Mouse (Mus musculus) midbrain, embryonic 13.5 days (tissue): Measurements from ENCODE around the gene Ap5s1. TPM values are rescaled to one million over a fixed set of nuclear protein-coding genes. Genes with fewer than 3 reads are reported as not detected.

Source experiments
- ATAC-seq: fragments of 200-750 bp; cut with Nextera tagmentation; 2 replicates; pipeline ENCODE4 v1.8.0; 2017; ENCODE audit warnings: mild to moderate bottlenecking, moderate TSS enrichment, moderate library complexity
- H3K27ac ChIP-seq: fragments of 300-500 bp; sonication (generic); 2 replicates; pipeline ENCODE4 v1.5.1; 2015; ENCODE audit warnings: inconsistent platforms, mild to moderate bottlenecking, moderate library complexity
- H3K27me3 ChIP-seq: fragments of 300-500 bp; sonication (generic); 2 replicates; pipeline ENCODE4 v1.6.1; 2015; ENCODE audit warnings: mild to moderate bottlenecking, inconsistent platforms
- H3K36me3 ChIP-seq: fragments of 300-500 bp; sonication (generic); 2 replicates; pipeline ENCODE4 v1.6.1; 2015; ENCODE audit warnings: mild to moderate bottlenecking, inconsistent platforms
- H3K4me1 ChIP-seq: fragments of 300-500 bp; sonication (generic); replicated peaks from 2 replicates; pipeline ENCODE4 v1.6.1; 2015; ENCODE audit warnings: inconsistent platforms
- H3K4me2 ChIP-seq: fragments of 300-500 bp; sonication (generic); replicated peaks from 2 replicates; pipeline ENCODE4 v1.6.1; 2015; ENCODE audit warnings: moderate library complexity, mild to moderate bottlenecking, inconsistent platforms
- H3K4me3 ChIP-seq: fragments of 300-500 bp; sonication (generic); replicated peaks from 2 replicates; pipeline ENCODE4 v1.5.1; 2015; ENCODE audit warnings: mild to moderate bottlenecking, inconsistent platforms
- H3K9ac ChIP-seq: fragments of 300-500 bp; sonication (generic); replicated peaks from 2 replicates; pipeline ENCODE4 v1.6.1; 2015; ENCODE audit warnings: mild to moderate bottlenecking, inconsistent platforms
- H3K9me3 ChIP-seq: fragments of 300-500 bp; sonication (generic); 2 replicates; pipeline ENCODE4 v1.6.1; 2016; ENCODE audit warnings: mild to moderate bottlenecking, inconsistent platforms
- WGBS: fragments of 180-500 bp; shearing (Covaris S2); methylation state at CpG from one replicate; pipeline ENCODE4 v1.1.7; 2015; 5-methylcytosine and 5-hydroxymethylcytosine counted together
- polyA plus RNA-seq: library from polyadenylated mRNA; unstranded; fragments of >200 nt; fragmentation: Nextera tagmentation; extraction: Ambion mirVana; gene quantifications from 2 replicates; pipeline ENCODE4 v1.2.1, GENCODE M21; 2015

The Ap5s1 gene
- polyA plus RNA-seq, 1 experiment from 2014 or later: 33.4 TPM

- Histone ChIP-seq H3K4me2 (peak overlapping the region; percentile 35), H3K27ac (peak overlapping the region; percentile 78), H3K9me3 (no peaks in the 10 kb centered on the region), H3K27me3 (peaks cover 3% of the 10 kb centered on the region; the same call in 1 of the 2 replicates), H3K9ac (peak overlapping the region; percentile 17; the same call in 1 of the 2 replicates), H3K4me3 (no peak overlapping the region), H3K36me3 (peaks cover 23% of the 10 kb centered on the region), H3K4me1 (peaks cover 52% of the 10 kb centered on the region)
- no peak for ATAC-seq
- 43% methylated on average over 5 of the region's 5 CpGs for WGBS
These were observed 17.2 kb upstream of the Ap5s1 start for GRCm38 (mm10) chr2:131189521-131190309.

DNA sequence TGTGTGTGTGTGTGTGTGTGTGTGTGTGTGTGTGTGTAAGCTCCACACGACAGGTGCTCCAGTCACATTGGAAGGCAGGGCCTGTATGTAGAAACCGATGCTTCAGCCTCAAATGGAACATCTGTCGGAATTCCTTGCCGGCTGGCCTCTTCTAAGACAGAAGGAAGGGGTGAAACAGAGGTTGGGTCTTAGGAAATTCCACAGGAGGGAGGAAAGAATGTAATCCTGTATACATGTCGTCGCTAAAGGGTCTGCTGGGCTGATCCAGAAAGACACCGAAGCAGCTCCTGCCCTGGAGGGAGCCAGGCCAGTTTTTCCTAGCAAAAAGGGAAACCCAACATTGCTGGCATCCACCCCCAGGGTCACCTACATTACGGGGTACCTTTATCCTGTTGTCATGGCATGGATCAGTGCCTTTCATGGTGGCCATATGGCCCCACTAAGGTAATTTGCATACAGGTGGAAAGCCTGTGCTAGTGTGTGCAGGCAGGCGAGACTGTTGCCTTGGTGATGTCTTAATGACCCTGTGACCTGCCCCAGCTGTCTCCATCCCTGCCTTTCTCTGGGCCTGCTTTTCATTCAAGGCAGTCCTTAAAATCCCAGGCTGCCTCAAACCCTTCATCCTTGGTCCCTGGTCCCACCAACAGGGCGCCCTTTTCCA lies 16.4 kb upstream of the Ap5s1 start:
- Histone ChIP-seq H3K4me3 (no peak overlapping the region), H3K4me2 (peak overlapping the region; percentile 35; the same call in 1 of the 2 replicates), H3K27ac (peak overlapping the region; percentile 78), H3K9ac (no peak overlapping the region), H3K36me3 (peaks cover 31% of the 10 kb centered on the region), H3K4me1 (peaks cover 52% of the 10 kb centered on the region), H3K9me3 (no peaks in the 10 kb centered on the region), H3K27me3 (peaks cover 3% of the 10 kb centered on the region; the same call in 1 of the 2 replicates)
- ATAC-seq: peak; percentile 61
- WGBS: 5% methylated on average over 10 of the region's 10 CpGs

- Histone ChIP-seq H3K4me3 (no peak overlapping the region), H3K9me3 (no peaks in the 10 kb centered on the region), H3K36me3 (peaks cover 31% of the 10 kb centered on the region), H3K4me2 (no peak overlapping the region), H3K4me1 (peaks cover 52% of the 10 kb centered on the region), H3K9ac (no peak overlapping the region), H3K27ac (peak overlapping the region; percentile 78), H3K27me3 (no peaks in the 10 kb centered on the region)
- ATAC-seq: no peak
- 54% methylated on average over 7 of the region's 7 CpGs for WGBS
These were observed 15.9 kb upstream of the Ap5s1 start for GRCm38 (mm10) chr2:131191005-131191390.

GRCm38 (mm10) chr2:131196606-131197316 lies 10.1 kb upstream of the Ap5s1 start:
- Histone ChIP-seq H3K27ac (no peak overlapping the region), H3K9me3 (no peaks in the 10 kb centered on the region), H3K4me2 (no peak overlapping the region), H3K27me3 (no peaks in the 10 kb centered on the region), H3K4me1 (peaks cover under 1% of the 10 kb centered on the region), H3K36me3 (peaks cover 57% of the 10 kb centered on the region), H3K4me3 (no peak overlapping the region), H3K9ac (no peak overlapping the region)
- ATAC-seq: no peak; the same call in 1 of the 2 replicates
- 94% methylated on average over 16 of the region's 16 CpGs for WGBS

GRCm38 (mm10) chr2:131200710-131201109 lies 6.2 kb upstream of the Ap5s1 start:
- H3K9ac ChIP-seq: no peak overlapping the region
- H3K4me1 ChIP-seq: no peaks in the 10 kb centered on the region; the same call in 1 of the 2 replicates
- no peak overlapping the region for H3K4me2 ChIP-seq
- peaks cover 26% of the 10 kb centered on the region for H3K36me3 ChIP-seq
- WGBS: 76% methylated on average over 2 of the region's 2 CpGs
- no peak for ATAC-seq
- H3K27ac ChIP-seq: no peak overlapping the region
- no peaks in the 10 kb centered on the region for H3K9me3 ChIP-seq
- H3K4me3 ChIP-seq: no peak overlapping the region
- H3K27me3 ChIP-seq: no peaks in the 10 kb centered on the region

- no peaks in the 10 kb centered on the region for H3K9me3 ChIP-seq
- H3K36me3 ChIP-seq: peaks cover 26% of the 10 kb centered on the region
- H3K4me1 ChIP-seq: no peaks in the 10 kb centered on the region; the same call in 1 of the 2 replicates
- no peaks in the 10 kb centered on the region for H3K27me3 ChIP-seq
- no peak for ATAC-seq
- H3K4me3 ChIP-seq: no peak overlapping the region
- H3K4me2 ChIP-seq: no peak overlapping the region
- H3K9ac ChIP-seq: no peak overlapping the region
- WGBS: 99% methylated on average over 3 of the region's 3 CpGs
- no peak overlapping the region for H3K27ac ChIP-seq
These were observed 5.6 kb upstream of the Ap5s1 start for GRCm38 (mm10) chr2:131201262-131201661.

DNA sequence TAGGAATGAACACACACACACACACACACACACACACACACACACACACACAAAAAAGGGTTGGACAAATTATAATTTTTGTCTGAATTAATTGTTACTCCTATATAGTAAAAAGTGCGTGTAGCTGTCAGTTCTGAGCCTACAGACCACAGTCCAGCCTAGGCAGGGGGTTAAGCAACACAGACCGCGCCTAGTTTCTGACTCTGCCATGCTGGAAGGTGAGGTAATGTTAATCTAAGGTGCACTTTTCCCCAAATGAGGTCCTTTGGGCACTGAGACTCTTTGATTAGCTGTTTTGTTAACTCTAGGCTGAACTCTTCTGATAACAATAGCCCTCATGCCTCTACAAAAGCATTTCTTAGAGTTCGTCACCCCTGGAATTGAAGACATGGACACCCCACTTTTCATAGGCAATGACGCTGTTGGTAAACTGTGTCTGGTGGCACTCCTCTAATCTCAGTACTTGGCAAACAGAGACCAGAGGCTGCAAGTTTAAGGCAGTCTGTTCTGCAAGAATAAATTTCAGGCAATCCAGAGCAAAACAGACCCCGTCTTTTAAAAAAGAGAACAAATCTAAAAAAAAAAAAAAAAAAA lies 3.0 kb upstream of the Ap5s1 start:
- H3K9me3 ChIP-seq: no peaks in the 10 kb centered on the region
- no peak overlapping the region for H3K4me2 ChIP-seq
- no peak overlapping the region for H3K4me3 ChIP-seq
- H3K9ac ChIP-seq: no peak overlapping the region
- no peak for ATAC-seq
- no peak overlapping the region for H3K27ac ChIP-seq
- no peaks in the 10 kb centered on the region for H3K4me1 ChIP-seq
- no peaks in the 10 kb centered on the region for H3K27me3 ChIP-seq
- 91% methylated on average over 6 of the region's 6 CpGs for WGBS
- peaks cover 10% of the 10 kb centered on the region for H3K36me3 ChIP-seq

GRCm38 (mm10) chr2:131204410-131204981 lies 2.4 kb upstream of the Ap5s1 start:
- H3K9ac ChIP-seq: no peak overlapping the region
- 66% methylated on average over 7 of the region's 7 CpGs for WGBS
- 0 out of 2 replicates have a peak, but pooled peaks have one; percentile 21 for ATAC-seq
- H3K36me3 ChIP-seq: peaks cover 6% of the 10 kb centered on the region
- no peaks in the 10 kb centered on the region for H3K27me3 ChIP-seq
- peaks cover 4% of the 10 kb centered on the region for H3K4me1 ChIP-seq
- H3K4me2 ChIP-seq: no peak overlapping the region
- no peaks in the 10 kb centered on the region for H3K9me3 ChIP-seq
- no peak overlapping the region for H3K4me3 ChIP-seq
- no peak overlapping the region for H3K27ac ChIP-seq

DNA sequence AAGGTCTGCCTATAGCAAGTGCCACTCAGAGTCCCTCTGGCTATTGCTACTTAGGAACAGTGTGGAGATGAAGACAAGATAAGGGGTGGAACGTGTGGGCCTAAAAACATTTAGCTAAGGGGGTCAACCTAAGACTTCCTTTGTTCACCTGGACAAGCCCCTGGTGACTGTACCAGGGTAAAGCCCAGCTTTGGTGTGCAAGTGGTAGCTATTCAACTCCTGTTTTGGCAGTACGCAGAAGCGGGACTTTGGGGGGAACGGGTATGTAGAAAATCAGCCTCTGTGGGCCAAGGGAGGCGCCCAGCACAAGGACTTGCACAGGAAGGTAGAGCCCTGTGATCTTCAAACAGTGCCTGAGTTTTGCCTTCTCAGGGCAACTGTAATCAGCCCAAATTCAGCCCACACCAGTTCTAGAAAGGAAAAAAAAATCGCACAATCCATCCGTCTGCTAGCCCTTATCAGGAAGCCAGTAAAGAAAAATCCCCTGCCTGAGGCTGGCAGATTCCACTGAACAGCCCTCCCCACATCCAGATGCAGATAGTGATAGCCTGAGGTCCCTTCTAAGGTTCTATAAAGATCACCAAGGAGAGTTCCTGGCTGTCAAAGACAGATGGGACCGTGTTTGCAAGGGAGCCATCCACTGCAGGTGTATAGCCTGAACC lies 1.2 kb upstream of the Ap5s1 start:
- Histone ChIP-seq H3K9ac (no peak overlapping the region), H3K4me1 (peaks cover 7% of the 10 kb centered on the region), H3K27me3 (no peaks in the 10 kb centered on the region), H3K4me3 (no peak overlapping the region), H3K4me2 (no peak overlapping the region), H3K36me3 (no peaks in the 10 kb centered on the region), H3K9me3 (no peaks in the 10 kb centered on the region), H3K27ac (no peak overlapping the region)
- 87% methylated on average over 8 of the region's 8 CpGs for WGBS
- no peak for ATAC-seq

DNA sequence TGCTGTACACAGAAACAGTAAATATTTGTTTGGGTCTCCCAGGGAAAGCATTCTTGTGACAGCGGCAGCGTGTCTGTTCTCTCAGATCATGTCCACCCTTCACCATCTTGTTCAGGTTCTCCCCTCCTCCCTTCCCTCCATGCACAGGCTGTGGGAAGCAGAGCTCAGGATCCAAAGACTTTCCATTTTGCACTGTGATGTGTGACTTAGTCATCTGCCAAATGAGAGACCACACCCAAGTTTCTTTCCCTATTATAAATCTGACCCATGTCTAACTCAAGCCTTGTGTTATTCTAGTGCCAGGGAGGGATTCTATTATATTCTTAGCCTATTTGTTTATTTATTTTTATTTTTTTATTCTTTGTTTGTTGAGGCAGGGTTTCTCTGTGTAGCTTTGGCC lies 1.5 kb downstream of the Ap5s1 start:
- ATAC-seq: no peak
- H3K9ac ChIP-seq: no peak overlapping the region

More for the DNA sequence above, 1.5 kb downstream of the Ap5s1 start:
- Histone ChIP-seq H3K4me1 (peaks cover 19% of the 10 kb centered on the region), H3K4me2 (no peak overlapping the region), H3K36me3 (peaks cover 11% of the 10 kb centered on the region), H3K4me3 (no peak overlapping the region), H3K27me3 (no peaks in the 10 kb centered on the region), H3K27ac (no peak overlapping the region), H3K9me3 (no peaks in the 10 kb centered on the region)
- WGBS: 97% methylated on average over 2 of the region's 2 CpGs
